Mouse (Mus musculus) liver, adult 2 months (tissue): ENCODE measurements at regions not wholly inside any gene's neighbourhood (a gene's known extent, or its start where the extent isn't known, plus 50 kb on each side); places are given as distances from the start of the nearest gene placed in this dataset.

Experiments
- DNase-seq: peaks from one replicate; pipeline ENCODE4 v3.0.0-alpha.2; 2011; ENCODE audit warnings: low read depth, low spot score; ENCODE audit errors: extremely low read depth
- H3K27ac ChIP-seq: fragments of 200-500 bp; replicated peaks from 2 replicates; pipeline ENCODE4 v1.5.1; 2012; ENCODE audit warnings: low read depth, mild to moderate bottlenecking, control low read depth, inconsistent platforms, low read length; ENCODE audit not compliant: insufficient read depth
- H3K27me3 ChIP-seq: fragments of 200-500 bp; 2 replicates; pipeline ENCODE4 v1.6.1; 2012; ENCODE audit warnings: mild to moderate bottlenecking, moderate library complexity, low read length, inconsistent platforms; ENCODE audit not compliant: control insufficient read depth, insufficient read depth
- H3K36me3 ChIP-seq: fragments of 200-500 bp; 2 replicates; pipeline ENCODE4 v1.6.1; 2012; ENCODE audit warnings: low read length, inconsistent platforms; ENCODE audit not compliant: control insufficient read depth, insufficient read depth
- H3K4me1 ChIP-seq: fragments of 200-500 bp; 2 replicates; pipeline ENCODE4 v1.6.1; 2011; ENCODE audit warnings: low read length; ENCODE audit not compliant: control insufficient read depth, insufficient read depth
- H3K4me3 ChIP-seq: fragments of 200-500 bp; 2 replicates; pipeline ENCODE4 v1.5.1; 2011; ENCODE audit warnings: low read depth, mild to moderate bottlenecking, control low read depth, low read length, moderate library complexity; ENCODE audit not compliant: insufficient read depth
- H3K79me2 ChIP-seq: fragments of 200-500 bp; 2 replicates; pipeline ENCODE4 v1.6.1; 2012; ENCODE audit warnings: inconsistent platforms, mild to moderate bottlenecking, low read length, moderate library complexity; ENCODE audit not compliant: control insufficient read depth, insufficient read depth
- H3K9ac ChIP-seq: fragments of 200-500 bp; 2 replicates; pipeline ENCODE4 v1.6.1; 2012; ENCODE audit warnings: low read depth, mild to moderate bottlenecking, control low read depth, inconsistent platforms, low read length
- CTCF ChIP-seq: fragments of 200-500 bp; IDR thresholded peaks from 2 replicates; pipeline ENCODE4 v1.5.1; 2011; ENCODE audit warnings: low read depth, low read length, control low read depth
- POLR2A ChIP-seq: fragments of 200-500 bp; IDR thresholded peaks from 2 replicates; pipeline ENCODE4 v1.6.1; 2011; ENCODE audit warnings: low read length, control low read depth; ENCODE audit not compliant: insufficient read depth; ENCODE audit errors: extremely low read depth
- WGBS: fragments of 180-500 bp; shearing (Covaris S2); methylation state at CpG from one replicate; pipeline ENCODE4 v1.1.7; 2018; 5-methylcytosine and 5-hydroxymethylcytosine counted together

GRCm38 (mm10) chr3:62278279-62278678 lies 59.9 kb upstream of the Arhgef26 start:
- H3K27ac ChIP-seq: no peak overlapping the region
- no peak overlapping the region for H3K4me3 ChIP-seq
- 74% methylated on average over 3 of the region's 3 CpGs for WGBS
- no peaks in the 10 kb centered on the region for H3K27me3 ChIP-seq
- no peak for DNase-seq
- H3K9ac ChIP-seq: no peak overlapping the region
- H3K4me1 ChIP-seq: no peaks in the 10 kb centered on the region; the same call in 1 of the 2 replicates
- no peak for TF ChIP-seq CTCF
- no peak for TF ChIP-seq POLR2A
- H3K36me3 ChIP-seq: no peaks in the 10 kb centered on the region
- no peaks in the 10 kb centered on the region for H3K79me2 ChIP-seq

GRCm38 (mm10) chr3:62280960-62281359 lies 57.2 kb upstream of the Arhgef26 start:
- no peak overlapping the region for H3K4me3 ChIP-seq
- no peaks in the 10 kb centered on the region for H3K79me2 ChIP-seq
- no peaks in the 10 kb centered on the region; the same call in 1 of the 2 replicates for H3K4me1 ChIP-seq
- 75% methylated on average over 2 of the region's 2 CpGs for WGBS
- no peaks in the 10 kb centered on the region for H3K27me3 ChIP-seq
- no peak overlapping the region for H3K27ac ChIP-seq
- TF ChIP-seq CTCF (no peak), POLR2A (no peak)
- no peaks in the 10 kb centered on the region for H3K36me3 ChIP-seq
- H3K9ac ChIP-seq: no peak overlapping the region
- DNase-seq: no peak
